Comparison of ENCODE assay signal across 20 mouse cellular contexts in genomic region chr2:58549960-58550359, GRCm38 (mm10). TPM values are rescaled to one million over a fixed set of nuclear protein-coding genes. Genes with fewer than 3 reads are reported as not detected.
DNase-seq lines count a peak whose midpoint lies in the region; ATAC-seq and TF ChIP-seq lines count a peak whose summit lies in the region.
"Had no signal": no experiment of that assay in that cellular context is flagged by ENCODE, and none has a peak within 500 bp of the region (broad histone marks: within the 10 kb centered on the region; RNA-seq: fewer than 3 reads in every experiment).

No protein-coding gene starts in this region.

- H3K79me2 ChIP-seq in heart, adult 2 months (replicated peaks; ENCODE audit: control insufficient read depth, insufficient read depth, low read length) = peaks cover 7% of the 10 kb centered on the region

- TF ChIP-seq POLR2A in heart, adult 2 months (IDR thresholded peaks at IDR 0.05; ENCODE audit: insufficient read depth, low read depth, low read length) = no peak

- no peaks in the 10 kb centered on the region for H3K27me3 ChIP-seq in heart, embryonic 11.5 days (ENCODE audit: control insufficient read depth, insufficient read depth, low read length)
- H3K27me3 ChIP-seq in heart, adult 2 months (ENCODE audit: control insufficient read depth, insufficient read depth, low read length) = no peaks in the 10 kb centered on the region
- H3K27me3 ChIP-seq in hindbrain, embryonic 12.5 days = no peaks in the 10 kb centered on the region
- H3K27me3 ChIP-seq in hindbrain, postnatal 0 days (ENCODE audit: insufficient read depth, low read length) = no peaks in the 10 kb centered on the region
- no peaks in the 10 kb centered on the region for H3K27me3 ChIP-seq in midbrain, embryonic 16.5 days (ENCODE audit: control insufficient read depth, insufficient read depth, low read depth, low read length)
- H3K27me3 ChIP-seq in midbrain, embryonic 13.5 days = no peaks in the 10 kb centered on the region
- no peaks in the 10 kb centered on the region for H3K27me3 ChIP-seq in neural tube, embryonic 15.5 days (replicated peaks)
- H3K27me3 ChIP-seq: embryonic facial prominence, embryonic 15.5 days; lung, embryonic 15.5 days had no signal

- ATAC-seq in heart, embryonic 11.5 days (replicated peaks; ENCODE audit: insufficient number of reproducible peaks, low FRiP score, low TSS enrichment) = no peak
- 0 out of 2 replicates have a peak, but pooled peaks have one; percentile 35 for ATAC-seq in hindbrain, embryonic 12.5 days (ENCODE audit: low FRiP score)
- no peak for ATAC-seq in hindbrain, postnatal 0 days
- ATAC-seq in midbrain, embryonic 16.5 days = no peak
- no peak for ATAC-seq in midbrain, embryonic 13.5 days
- ATAC-seq in neural tube, embryonic 15.5 days (ENCODE audit: low FRiP score) = peak; percentile 64; the same call in 1 of the 2 replicates

- TF ChIP-seq CTCF in heart, adult 2 months (IDR thresholded peaks at IDR 0.05) = no peak
- TF ChIP-seq CTCF in hindbrain, postnatal 0 days (IDR thresholded peaks at IDR 0.05; ENCODE audit: low read depth) = no peak

- no peak for DNase-seq in heart, adult 2 months
- DNase-seq in hindbrain, postnatal 0 days (ENCODE audit: low spot score) = no peak
- DNase-seq: adrenal gland, postnatal 36 days; cerebellum, adult 8-10 months; gastrocnemius, adult 2 months; kidney, adult 11 months; kidney, postnatal 10 days; retina, postnatal 1 day; right cerebral cortex, postnatal 4 days; thymus, postnatal 14 days had no signal

- intact Hi-C loops in heart, adult 2 months (cut with DNase I) = no loop called here

- H3K4me1 ChIP-seq in heart, embryonic 11.5 days (ENCODE audit: control insufficient read depth, insufficient read depth, low read length) = peaks cover 57% of the 10 kb centered on the region
- peaks cover 2% of the 10 kb centered on the region for H3K4me1 ChIP-seq in heart, adult 2 months (ENCODE audit: control insufficient read depth, insufficient read depth, low read length)
- H3K4me1 ChIP-seq in hindbrain, embryonic 12.5 days = peaks cover 36% of the 10 kb centered on the region
- H3K4me1 ChIP-seq in hindbrain, postnatal 0 days (ENCODE audit: insufficient read depth, low read length) = peaks cover 9% of the 10 kb centered on the region; the same call in 1 of the 2 replicates
- peaks cover 23% of the 10 kb centered on the region for H3K4me1 ChIP-seq in midbrain, embryonic 16.5 days (ENCODE audit: control insufficient read depth, insufficient read depth, low read length)
- peaks cover 48% of the 10 kb centered on the region for H3K4me1 ChIP-seq in midbrain, embryonic 13.5 days (replicated peaks)
- H3K4me1 ChIP-seq in neural tube, embryonic 15.5 days = peaks cover 46% of the 10 kb centered on the region

- H3K36me3 ChIP-seq in heart, embryonic 11.5 days (ENCODE audit: control insufficient read depth, insufficient read depth, low read length) = no peaks in the 10 kb centered on the region
- H3K36me3 ChIP-seq in heart, adult 2 months (ENCODE audit: control insufficient read depth, insufficient read depth, low read length) = no peaks in the 10 kb centered on the region
- no peaks in the 10 kb centered on the region for H3K36me3 ChIP-seq in hindbrain, embryonic 12.5 days
- H3K36me3 ChIP-seq in hindbrain, postnatal 0 days (ENCODE audit: insufficient read depth, low read length) = no peaks in the 10 kb centered on the region
- H3K36me3 ChIP-seq in midbrain, embryonic 16.5 days (ENCODE audit: control insufficient read depth, insufficient read depth, low read length) = no peaks in the 10 kb centered on the region
- H3K36me3 ChIP-seq in midbrain, embryonic 13.5 days = no peaks in the 10 kb centered on the region
- no peaks in the 10 kb centered on the region for H3K36me3 ChIP-seq in neural tube, embryonic 15.5 days
- H3K36me3 ChIP-seq: embryonic facial prominence, embryonic 15.5 days; limb, embryonic 10.5 days; lung, embryonic 15.5 days had no signal

- no peaks in the 10 kb centered on the region for H3K9me3 ChIP-seq in heart, embryonic 11.5 days (replicated peaks; ENCODE audit: control insufficient read depth, low read length)
- no peaks in the 10 kb centered on the region for H3K9me3 ChIP-seq in hindbrain, embryonic 12.5 days (replicated peaks)
- H3K9me3 ChIP-seq in hindbrain, postnatal 0 days (ENCODE audit: low read length) = no peaks in the 10 kb centered on the region
- H3K9me3 ChIP-seq in midbrain, embryonic 16.5 days (replicated peaks; ENCODE audit: control insufficient read depth, low read length, poor library complexity, severe bottlenecking) = no peaks in the 10 kb centered on the region
- H3K9me3 ChIP-seq in midbrain, embryonic 13.5 days = no peaks in the 10 kb centered on the region
- H3K9me3 ChIP-seq in neural tube, embryonic 15.5 days (replicated peaks) = no peaks in the 10 kb centered on the region
- H3K9me3 ChIP-seq: embryonic facial prominence, embryonic 15.5 days; limb, embryonic 10.5 days; lung, embryonic 15.5 days had no signal

- H3K4me3 ChIP-seq in heart, embryonic 11.5 days (ENCODE audit: low read depth, low read length) = no peak overlapping the region
- H3K4me3 ChIP-seq in heart, adult 2 months = no peak overlapping the region
- no peak overlapping the region for H3K4me3 ChIP-seq in hindbrain, embryonic 12.5 days
- no peak overlapping the region for H3K4me3 ChIP-seq in hindbrain, postnatal 0 days (ENCODE audit: low read length)
- H3K4me3 ChIP-seq in midbrain, embryonic 16.5 days (ENCODE audit: low read depth, low read length) = no peak overlapping the region
- H3K4me3 ChIP-seq in midbrain, embryonic 13.5 days (replicated peaks) = no peak overlapping the region
- H3K4me3 ChIP-seq in neural tube, embryonic 15.5 days (replicated peaks) = no peak overlapping the region
- H3K4me3 ChIP-seq: embryonic facial prominence, embryonic 15.5 days; gastrocnemius, adult 2 months; left cerebral cortex, adult 2 months; limb, embryonic 10.5 days; lung, embryonic 15.5 days had no signal

- no peak overlapping the region for H3K9ac ChIP-seq in heart, embryonic 11.5 days (ENCODE audit: low read depth, low read length)
- H3K9ac ChIP-seq in heart, adult 2 months (ENCODE audit: low read depth, low read length) = no peak overlapping the region
- H3K9ac ChIP-seq in hindbrain, embryonic 12.5 days = no peak overlapping the region
- no peak overlapping the region for H3K9ac ChIP-seq in hindbrain, postnatal 0 days (replicated peaks; ENCODE audit: low read length)
- H3K9ac ChIP-seq in midbrain, embryonic 16.5 days (ENCODE audit: low read depth, low read length) = peak overlapping the region; percentile 12; the same call in 1 of the 2 replicates
- no peak overlapping the region for H3K9ac ChIP-seq in midbrain, embryonic 13.5 days (replicated peaks)
- H3K9ac ChIP-seq in neural tube, embryonic 15.5 days (replicated peaks) = peak overlapping the region; percentile 18; the same call in 1 of the 2 replicates
- H3K9ac ChIP-seq: embryonic facial prominence, embryonic 15.5 days; lung, embryonic 15.5 days had no signal

- peak overlapping the region; percentile 34 for H3K4me2 ChIP-seq in heart, embryonic 11.5 days
- no peak overlapping the region for H3K4me2 ChIP-seq in hindbrain, embryonic 12.5 days (replicated peaks)
- H3K4me2 ChIP-seq in hindbrain, postnatal 0 days (ENCODE audit: low read depth, low read length) = no peak overlapping the region
- H3K4me2 ChIP-seq in midbrain, embryonic 16.5 days (ENCODE audit: low read length) = no peak overlapping the region
- H3K4me2 ChIP-seq in midbrain, embryonic 13.5 days (replicated peaks) = no peak overlapping the region
- peak overlapping the region; percentile 15; the same call in 1 of the 2 replicates for H3K4me2 ChIP-seq in neural tube, embryonic 15.5 days
- H3K4me2 ChIP-seq: embryonic facial prominence, embryonic 15.5 days; liver, embryonic 11.5 days; lung, embryonic 15.5 days had no signal

- peak overlapping the region; percentile 62; the same call in 1 of the 2 replicates for H3K27ac ChIP-seq in heart, embryonic 11.5 days (ENCODE audit: low read depth, low read length)
- H3K27ac ChIP-seq in heart, adult 2 months = no peak overlapping the region
- H3K27ac ChIP-seq in hindbrain, embryonic 12.5 days = no peak overlapping the region
- H3K27ac ChIP-seq in hindbrain, postnatal 0 days = no peak overlapping the region
- no peak overlapping the region for H3K27ac ChIP-seq in midbrain, embryonic 16.5 days (ENCODE audit: low read length)
- H3K27ac ChIP-seq in midbrain, embryonic 13.5 days = no peak overlapping the region
- H3K27ac ChIP-seq in neural tube, embryonic 15.5 days (replicated peaks) = no peak overlapping the region; the same call in 1 of the 2 replicates
- H3K27ac ChIP-seq: embryonic facial prominence, embryonic 15.5 days; gastrocnemius, adult 2 months; left cerebral cortex, adult 2 months; limb, embryonic 10.5 days; lung, embryonic 15.5 days had no signal

- 27% methylated on average over 6 of the region's 6 CpGs for WGBS in heart, embryonic 11.5 days (ENCODE audit: insufficient replicate concordance)
- 63% methylated on average over 6 of the region's 6 CpGs for WGBS in heart, adult 2 months
- WGBS in hindbrain, embryonic 12.5 days = 57% methylated on average over 6 of the region's 6 CpGs
- 52% methylated on average over 6 of the region's 6 CpGs for WGBS in hindbrain, postnatal 0 days
- 49% methylated on average over 6 of the region's 6 CpGs for WGBS in midbrain, embryonic 16.5 days
- 53% methylated on average over 6 of the region's 6 CpGs for WGBS in midbrain, embryonic 13.5 days
- WGBS in neural tube, embryonic 15.5 days = 44% methylated on average over 6 of the region's 6 CpGs

- no peak for TF ChIP-seq EP300 in heart, adult 2 months (IDR thresholded peaks at IDR 0.05; ENCODE audit: insufficient read depth, low read depth, low read length)

RNA-seq across cellular contexts. Expression of gene Acvr1, which starts 17.0 kb away (rescaled TPM):
- polyA plus RNA-seq in heart, embryonic 11.5 days (2014; fragmentation: Nextera tagmentation; extraction: Ambion mirVana) = 11.8 and 12.9 TPM in 2 replicates
- total RNA-seq in heart, adult 2 months (2021) = 10 to 100 TPM; 14.6 to 15.7 TPM
- 7.4 and 12.1 TPM in 2 replicates for polyA plus RNA-seq in heart, adult 2 months (2012; rRNA removed)
- polyA plus RNA-seq in hindbrain, embryonic 12.5 days (2016; fragmentation: Nextera tagmentation; extraction: Ambion mirVana) = 5.4 and 5.6 TPM in 2 replicates
- 11.5 and 12.5 TPM in 2 replicates for total RNA-seq in hindbrain, postnatal 0 days (2014; rRNA removed)
- 4.9 and 5.0 TPM in 2 replicates for polyA plus RNA-seq in hindbrain, postnatal 0 days (2015; fragmentation: Nextera tagmentation; extraction: Ambion mirVana)
- polyA plus RNA-seq in midbrain, embryonic 16.5 days (2015; fragmentation: Nextera tagmentation; extraction: Ambion mirVana) = 4.4 and 4.9 TPM in 2 replicates
- 3.6 and 4.2 TPM in 2 replicates for polyA plus RNA-seq in midbrain, embryonic 13.5 days (2015; fragmentation: Nextera tagmentation; extraction: Ambion mirVana)
- 6.1 and 6.6 TPM in 2 replicates for polyA plus RNA-seq in neural tube, embryonic 15.5 days (2015; fragmentation: Nextera tagmentation; extraction: Ambion mirVana)

RNA-seq across cellular contexts. Expression of gene Upp2, which starts 17.1 kb away (rescaled TPM):
- polyA plus RNA-seq in heart, embryonic 11.5 days (2014; fragmentation: Nextera tagmentation; extraction: Ambion mirVana) = 8.4 and 8.6 TPM in 2 replicates
- 1 to 10 TPM; 2.2 to 3.3 TPM for total RNA-seq in heart, adult 2 months (2021)
- 3.0 and 5.1 TPM in 2 replicates for polyA plus RNA-seq in heart, adult 2 months (2012; rRNA removed)
- 8.5 and 10.9 TPM in 2 replicates for polyA plus RNA-seq in hindbrain, embryonic 12.5 days (2016; fragmentation: Nextera tagmentation; extraction: Ambion mirVana)
- total RNA-seq in hindbrain, postnatal 0 days (2014; rRNA removed) = 6.8 and 7.8 TPM in 2 replicates
- 10.4 and 11.8 TPM in 2 replicates for polyA plus RNA-seq in hindbrain, postnatal 0 days (2015; fragmentation: Nextera tagmentation; extraction: Ambion mirVana)
- polyA plus RNA-seq in midbrain, embryonic 16.5 days (2015; fragmentation: Nextera tagmentation; extraction: Ambion mirVana) = 14.3 and 16.6 TPM in 2 replicates
- polyA plus RNA-seq in midbrain, embryonic 13.5 days (2015; fragmentation: Nextera tagmentation; extraction: Ambion mirVana) = 9.8 and 11.6 TPM in 2 replicates
- polyA plus RNA-seq in neural tube, embryonic 15.5 days (2015; fragmentation: Nextera tagmentation; extraction: Ambion mirVana) = 15.3 and 19.0 TPM in 2 replicates

Comparison
In these comparisons a context has a peak if more than half of its experiments do, and no peak if none do; other contexts are left out.
1. ATAC-seq: peak in hindbrain, embryonic 12.5 days (single experiment) and neural tube, embryonic 15.5 days (single experiment); none in heart, embryonic 11.5 days (single experiment), hindbrain, postnatal 0 days (single experiment), midbrain, embryonic 16.5 days (single experiment) and midbrain, embryonic 13.5 days (single experiment).
2. H3K9ac ChIP-seq: peak in midbrain, embryonic 16.5 days (single experiment) and neural tube, embryonic 15.5 days (single experiment); none in heart, embryonic 11.5 days (single experiment), heart, adult 2 months (single experiment), hindbrain, embryonic 12.5 days (single experiment), hindbrain, postnatal 0 days (single experiment) and midbrain, embryonic 13.5 days (single experiment).
3. H3K4me2 ChIP-seq: peak in heart, embryonic 11.5 days (single experiment) and neural tube, embryonic 15.5 days (single experiment); none in hindbrain, embryonic 12.5 days (single experiment), hindbrain, postnatal 0 days (single experiment), midbrain, embryonic 16.5 days (single experiment) and midbrain, embryonic 13.5 days (single experiment).